Mouse (Mus musculus) NIH3T3 (cell line): ENCODE data around the gene Kctd7.

ENCODE experiments used
- DNase-seq: peaks from one replicate; pipeline ENCODE4 v3.0.0-alpha.2; 2012; ENCODE audit warnings: low read depth

The Kctd7 gene

DNA sequence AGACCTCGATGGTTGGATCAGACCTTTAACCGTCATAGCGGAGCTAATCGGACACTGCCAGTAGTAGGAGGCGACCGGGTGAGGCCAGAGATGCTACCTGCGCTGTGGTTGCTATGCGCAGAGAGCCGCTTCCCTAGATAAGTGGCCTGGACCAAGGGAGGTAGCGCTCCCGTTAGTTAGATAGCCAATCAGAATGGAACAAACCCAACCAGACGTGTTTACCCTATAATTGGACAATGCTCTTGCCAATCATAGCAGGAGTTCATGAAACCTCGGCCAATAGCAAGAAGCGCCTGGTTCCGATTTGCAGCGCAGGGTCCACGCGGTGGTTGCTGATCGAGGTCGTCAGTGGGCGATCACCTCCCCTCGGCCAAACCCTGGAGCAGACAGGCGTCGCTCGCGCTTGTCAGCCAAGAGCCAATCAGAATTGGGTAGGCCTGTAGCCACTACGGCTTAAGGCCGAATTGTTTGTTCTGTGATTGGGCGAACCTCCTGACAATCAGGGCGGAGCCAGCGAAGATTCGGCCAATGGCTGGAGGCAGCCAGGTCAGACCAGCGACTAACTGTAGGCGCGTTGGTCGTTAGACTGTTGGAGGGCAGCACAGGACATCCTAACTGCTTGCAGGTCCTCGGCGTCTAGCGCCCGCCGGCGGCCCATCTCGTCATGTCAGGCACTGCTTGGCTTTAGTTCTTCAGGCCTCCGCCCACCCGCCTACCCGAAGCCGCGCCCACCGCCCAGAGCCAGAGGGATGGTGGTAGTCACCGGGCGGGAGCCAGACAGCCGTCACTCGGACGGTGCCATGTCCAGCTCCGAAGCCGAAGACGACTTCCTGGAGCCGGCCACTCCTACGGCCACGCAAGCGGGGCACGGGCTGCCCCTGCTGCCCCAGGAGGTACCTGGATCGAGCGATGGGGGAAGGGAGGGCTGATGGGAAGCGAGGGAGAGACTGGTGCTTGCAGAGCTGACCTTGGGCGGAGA is at the start of gene Kctd7:
TSS of gene Kctd7 (plus strand) at position 528 of the 979 bp plus-strand sequence.
- DNase-seq: peak; percentile 95

DNA sequence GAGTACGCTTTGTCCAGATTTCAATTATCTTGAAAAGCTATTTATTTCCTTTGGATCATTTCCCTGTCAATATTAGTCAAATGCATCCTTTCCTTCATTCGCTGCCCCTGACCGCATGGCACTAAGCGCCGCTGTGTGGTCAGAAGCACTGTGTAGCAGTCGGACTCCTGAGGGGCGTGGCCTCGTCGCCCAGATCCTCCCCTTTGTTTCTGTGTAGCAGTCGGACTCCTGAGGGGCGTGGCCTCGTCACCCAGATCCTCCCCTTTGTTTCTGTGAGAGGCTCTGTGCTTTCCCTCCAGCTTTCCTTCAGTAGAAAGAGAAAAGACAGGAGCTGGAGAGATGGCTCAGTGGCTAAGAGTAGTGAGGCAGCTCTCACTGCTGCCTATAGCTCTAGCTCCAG is 47.9 kb upstream of the Kctd7 start:
- no peak for DNase-seq

DNA sequence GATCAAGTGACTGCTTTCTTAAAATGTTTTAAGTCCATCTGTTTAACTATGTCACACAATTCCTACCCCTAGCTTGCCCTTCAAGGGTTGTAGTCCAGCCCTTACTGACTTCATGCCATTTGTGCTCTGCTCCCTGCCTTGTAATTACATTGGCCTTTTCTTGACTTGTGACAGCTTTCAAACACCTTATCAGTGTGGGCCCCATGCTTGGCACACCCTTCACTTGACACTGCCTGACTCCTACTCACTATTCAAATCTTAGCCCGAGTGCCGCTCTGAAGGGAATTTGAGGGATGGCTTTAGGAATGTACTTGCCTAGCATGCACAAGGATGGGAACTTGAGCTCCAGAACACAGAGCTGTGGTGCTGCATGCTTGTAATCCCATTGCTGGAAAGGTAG is 46.8 kb upstream of the Kctd7 start:
- no peak for DNase-seq

DNA sequence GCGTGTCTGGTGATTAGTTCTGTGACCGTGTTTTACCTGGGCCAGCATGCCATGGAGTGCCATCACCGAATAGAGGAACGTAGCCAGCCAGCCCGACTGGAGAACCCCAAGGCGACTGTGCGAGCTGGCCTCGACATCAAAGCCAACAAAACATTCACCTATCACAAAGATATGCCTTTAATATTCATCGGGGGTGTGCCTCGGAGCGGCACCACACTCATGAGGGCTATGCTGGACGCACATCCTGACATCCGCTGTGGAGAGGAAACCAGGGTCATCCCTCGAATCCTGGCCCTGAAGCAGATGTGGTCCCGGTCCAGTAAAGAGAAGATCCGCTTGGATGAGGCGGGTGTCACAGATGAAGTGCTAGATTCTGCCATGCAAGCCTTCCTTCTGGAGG is 42.9 kb upstream of the Kctd7 start:
- DNase-seq: no peak

DNA sequence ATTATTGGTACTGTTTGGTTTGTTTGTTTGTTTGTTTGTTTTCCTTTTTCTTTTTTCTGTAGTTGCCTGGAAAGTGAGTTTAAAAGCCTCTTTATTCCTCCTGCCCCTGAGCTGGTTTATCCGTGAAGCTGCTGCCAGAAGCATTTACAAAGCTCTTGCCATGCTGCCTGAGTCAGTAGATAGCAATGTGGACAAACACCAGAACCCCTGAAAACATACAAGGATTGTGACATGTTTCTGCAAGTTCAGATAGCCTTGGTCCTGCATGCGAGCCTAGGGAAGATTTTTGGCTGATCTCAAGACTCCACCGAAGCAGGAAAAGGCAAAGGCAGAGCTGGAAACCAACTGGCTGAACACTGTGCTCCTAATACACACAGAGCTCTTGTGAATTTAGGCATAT is 35.3 kb upstream of the Kctd7 start:
- peak; percentile 75 for DNase-seq

DNA sequence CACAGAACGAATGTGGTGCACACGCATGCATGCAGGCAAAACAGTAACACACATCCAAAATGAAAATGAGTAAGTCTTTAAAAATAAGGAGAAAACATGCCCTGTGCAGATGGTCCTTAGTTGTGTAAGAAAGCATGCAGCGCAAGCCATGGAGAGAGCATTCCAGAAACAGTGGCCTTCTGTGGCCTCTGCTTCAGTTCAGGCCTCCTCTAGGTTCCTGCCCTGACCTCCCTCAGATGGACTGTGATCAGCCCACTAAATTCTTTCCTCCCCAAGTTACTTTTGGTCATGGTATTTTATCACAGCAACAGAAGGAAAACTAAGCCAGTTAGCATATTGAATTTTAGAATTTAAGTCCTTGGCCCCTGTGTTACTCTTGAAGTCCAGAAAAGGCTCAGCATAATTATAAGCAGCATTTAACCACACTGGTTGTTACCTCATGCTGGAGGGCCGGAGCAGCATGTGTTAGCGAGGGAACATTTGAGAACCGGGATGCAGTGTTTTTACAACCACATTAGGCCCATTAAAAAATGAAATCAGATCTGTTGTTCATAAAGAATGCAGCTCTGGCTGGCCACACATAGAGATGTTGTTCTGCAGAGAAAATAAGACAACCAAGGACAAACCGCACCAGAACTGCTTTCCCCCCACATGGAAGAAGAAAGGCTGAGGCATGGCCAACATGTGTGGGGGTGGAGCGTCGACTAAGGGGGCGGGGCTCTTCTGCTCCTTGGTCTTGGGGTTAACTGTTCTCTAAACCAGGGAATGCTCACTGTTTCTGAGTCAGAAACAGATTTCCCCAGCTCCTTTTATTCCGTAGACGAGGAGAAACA is 33.8 kb upstream of the Kctd7 start:
- peak; percentile 55 for DNase-seq

DNA sequence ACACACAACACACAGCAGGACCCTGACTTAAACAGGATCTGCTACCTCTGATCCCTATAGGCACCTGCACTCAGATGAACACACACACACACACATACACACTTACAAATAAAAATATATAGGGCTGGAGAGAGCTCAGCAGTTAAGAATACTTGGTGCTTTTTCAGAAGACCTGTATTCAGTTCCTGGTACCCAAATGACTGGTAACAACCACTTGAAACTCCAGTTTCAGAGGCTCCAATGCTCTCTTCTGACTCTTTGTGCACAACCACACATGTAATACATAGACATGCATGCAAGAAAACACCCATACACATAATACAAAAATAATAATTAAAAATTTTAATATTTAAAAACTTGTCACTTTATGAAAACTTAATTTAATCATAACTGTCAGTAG is 32.0 kb upstream of the Kctd7 start:
- DNase-seq: no peak

DNA sequence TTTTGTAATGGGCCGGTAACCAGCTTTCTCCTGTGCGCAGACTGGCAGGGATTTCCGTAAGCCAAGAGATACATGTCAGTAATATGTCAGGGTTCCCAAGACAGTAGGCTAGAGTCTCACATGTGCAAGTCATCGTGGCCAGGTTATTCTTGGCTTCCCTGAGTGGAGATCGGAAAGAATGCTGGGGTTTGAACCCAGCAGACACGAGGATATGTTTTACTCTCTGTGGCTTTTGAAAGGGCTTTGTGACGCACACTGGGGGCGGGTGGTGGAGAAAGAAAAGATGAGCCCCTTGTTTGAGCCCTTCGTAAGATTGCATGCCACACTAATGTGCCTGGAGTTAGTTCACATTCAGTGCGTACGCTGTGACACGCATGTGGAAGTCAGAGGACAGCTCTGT is 28.5 kb upstream of the Kctd7 start:
- DNase-seq: peak; percentile 86

DNA sequence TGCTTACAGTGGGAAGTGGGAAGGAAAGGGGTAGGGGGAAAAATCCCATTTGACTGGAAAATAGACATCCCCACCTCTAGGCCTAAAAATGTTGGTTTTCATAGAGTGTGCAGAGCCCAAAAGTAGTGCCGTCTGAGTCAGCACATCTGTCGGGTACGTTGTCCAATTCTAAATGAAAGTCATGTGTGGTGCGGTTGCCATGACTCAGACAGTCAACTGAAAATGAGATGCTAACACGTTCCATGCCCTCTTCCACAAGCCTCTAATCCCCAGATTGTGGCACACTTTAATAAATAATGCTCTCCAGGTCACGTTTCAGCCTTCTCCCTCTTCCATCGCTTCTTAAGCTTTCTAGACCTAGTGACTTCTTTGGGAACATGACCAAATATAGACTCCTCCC is 27.8 kb upstream of the Kctd7 start:
- DNase-seq: peak; percentile 95

DNA sequence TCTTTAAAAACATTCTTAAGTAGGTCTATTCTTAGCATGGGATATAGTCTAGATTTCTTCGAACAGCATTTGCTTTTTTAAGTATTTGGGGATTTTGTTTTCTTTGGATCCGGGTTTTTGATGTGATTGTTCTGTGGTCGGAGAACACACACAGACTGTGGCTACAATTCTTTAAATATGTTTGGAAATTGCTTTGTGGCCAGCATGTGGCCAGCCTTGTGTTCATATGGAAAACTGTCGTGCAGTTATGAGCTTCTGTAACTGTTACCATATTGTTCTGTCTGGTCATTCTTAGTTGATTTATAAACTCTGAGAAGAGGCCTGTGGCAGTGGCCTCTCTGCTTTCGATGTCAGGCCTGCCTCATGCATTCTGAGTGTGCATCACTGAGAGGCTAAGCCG is 26.7 kb upstream of the Kctd7 start:
- DNase-seq: peak; percentile 44

DNA sequence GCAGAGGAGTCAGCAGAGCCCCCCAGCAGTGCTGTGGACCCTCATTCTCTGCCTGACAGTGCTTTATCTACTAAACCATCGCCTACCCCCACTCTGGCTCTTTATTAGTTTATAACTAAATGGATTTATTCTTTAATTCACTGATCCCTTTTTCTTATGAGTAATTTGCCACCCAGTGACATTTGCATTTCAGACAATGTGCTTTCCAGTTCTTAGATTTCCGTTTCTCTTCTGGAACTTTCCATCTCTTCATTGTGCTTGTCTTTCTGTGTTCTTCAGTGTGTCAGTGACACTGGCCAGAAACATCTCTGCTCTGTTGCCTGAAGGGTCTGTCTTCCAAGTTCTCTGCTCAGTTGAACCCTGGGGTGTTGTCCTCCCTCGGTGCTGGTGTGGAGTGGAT is 25.4 kb upstream of the Kctd7 start:
- no peak for DNase-seq

DNA sequence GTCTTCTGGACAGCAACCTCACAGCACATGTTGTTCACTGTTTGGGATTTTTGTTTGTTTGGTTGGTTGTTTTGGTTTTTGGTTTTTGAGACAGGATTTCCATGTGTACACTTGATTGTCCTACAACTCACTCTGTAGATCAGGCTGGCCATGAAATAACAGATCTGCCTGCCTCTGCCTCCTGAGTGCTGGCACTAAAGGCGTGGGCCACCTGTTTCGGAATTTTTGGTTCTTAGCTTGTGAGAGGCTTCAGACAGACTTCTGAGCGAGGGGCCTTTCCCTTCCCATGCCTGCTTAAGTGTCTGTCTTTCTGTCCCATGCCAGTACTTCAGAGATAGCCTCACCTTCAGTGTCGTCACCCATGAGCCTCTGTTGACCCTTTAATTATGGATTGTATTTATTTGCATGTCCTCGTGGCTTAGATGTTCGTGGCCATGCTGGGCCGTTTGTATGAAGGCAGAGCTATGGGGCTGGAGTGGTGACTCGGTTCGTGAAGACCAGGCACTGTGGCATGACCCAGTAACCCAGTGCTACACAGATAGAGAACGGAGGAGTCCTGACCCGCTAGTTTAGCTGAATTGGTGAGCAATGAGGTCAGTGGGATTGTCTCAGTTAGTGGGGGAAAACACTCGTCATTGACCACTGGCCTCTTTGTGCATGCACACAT is 24.5 kb upstream of the Kctd7 start:
- no peak for DNase-seq

DNA sequence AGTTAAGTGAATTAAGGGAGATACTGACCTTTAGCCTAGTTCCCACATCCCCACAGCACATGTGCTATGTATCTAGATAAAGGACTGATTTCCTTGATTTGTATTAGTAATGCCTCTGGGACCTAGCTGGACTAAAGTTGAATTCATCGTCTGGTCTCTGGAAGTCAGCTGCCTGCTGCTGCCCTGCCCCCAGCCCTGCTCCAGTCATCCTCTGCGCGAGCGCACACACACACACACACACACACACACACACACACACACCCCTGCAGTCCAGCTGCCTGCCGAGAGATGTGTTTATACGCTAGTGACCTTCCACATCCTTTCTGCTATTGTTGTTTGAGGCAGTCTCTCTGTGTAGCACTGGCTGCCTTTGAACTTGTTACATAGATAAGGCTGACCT is 23.8 kb upstream of the Kctd7 start:
- DNase-seq: peak; percentile 73

DNA sequence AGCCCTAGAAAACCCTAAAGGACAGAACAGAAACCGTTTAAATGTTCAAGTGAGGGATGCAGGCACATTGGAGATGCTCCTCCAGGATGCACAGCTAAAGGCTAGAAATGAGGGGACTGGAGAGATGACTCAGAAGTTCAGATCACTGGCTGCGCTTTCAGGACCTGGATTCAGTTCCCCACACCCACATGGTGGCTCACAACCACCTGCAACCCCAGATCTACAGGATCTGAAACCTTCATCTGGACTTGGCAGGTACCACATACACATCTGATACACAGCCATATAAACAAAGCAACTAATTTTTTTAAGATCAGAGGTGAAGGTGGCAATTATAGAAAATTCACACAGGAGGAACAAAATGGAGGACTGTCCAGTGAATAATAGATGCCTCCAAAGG is 22.3 kb upstream of the Kctd7 start:
- DNase-seq: no peak

DNA sequence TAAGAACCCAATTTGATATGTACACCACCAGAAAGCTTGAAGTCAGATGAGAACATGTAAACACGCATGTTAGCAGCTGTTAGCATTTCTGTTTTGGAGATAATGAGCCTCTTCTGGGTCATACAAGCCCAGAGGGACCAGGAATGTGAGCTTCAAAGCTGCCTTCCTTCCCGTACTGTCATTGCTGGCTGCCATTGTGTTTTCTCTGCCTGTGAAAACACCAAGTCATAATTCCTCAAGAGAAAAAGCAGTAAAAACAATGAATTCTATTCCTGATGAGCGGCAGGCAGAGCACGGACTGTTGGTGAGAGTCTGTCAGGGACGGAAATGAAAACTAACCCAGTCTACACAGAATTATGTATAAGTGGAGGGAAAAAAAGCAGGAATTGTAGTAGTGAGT is 20.4 kb upstream of the Kctd7 start:
- no peak for DNase-seq

DNA sequence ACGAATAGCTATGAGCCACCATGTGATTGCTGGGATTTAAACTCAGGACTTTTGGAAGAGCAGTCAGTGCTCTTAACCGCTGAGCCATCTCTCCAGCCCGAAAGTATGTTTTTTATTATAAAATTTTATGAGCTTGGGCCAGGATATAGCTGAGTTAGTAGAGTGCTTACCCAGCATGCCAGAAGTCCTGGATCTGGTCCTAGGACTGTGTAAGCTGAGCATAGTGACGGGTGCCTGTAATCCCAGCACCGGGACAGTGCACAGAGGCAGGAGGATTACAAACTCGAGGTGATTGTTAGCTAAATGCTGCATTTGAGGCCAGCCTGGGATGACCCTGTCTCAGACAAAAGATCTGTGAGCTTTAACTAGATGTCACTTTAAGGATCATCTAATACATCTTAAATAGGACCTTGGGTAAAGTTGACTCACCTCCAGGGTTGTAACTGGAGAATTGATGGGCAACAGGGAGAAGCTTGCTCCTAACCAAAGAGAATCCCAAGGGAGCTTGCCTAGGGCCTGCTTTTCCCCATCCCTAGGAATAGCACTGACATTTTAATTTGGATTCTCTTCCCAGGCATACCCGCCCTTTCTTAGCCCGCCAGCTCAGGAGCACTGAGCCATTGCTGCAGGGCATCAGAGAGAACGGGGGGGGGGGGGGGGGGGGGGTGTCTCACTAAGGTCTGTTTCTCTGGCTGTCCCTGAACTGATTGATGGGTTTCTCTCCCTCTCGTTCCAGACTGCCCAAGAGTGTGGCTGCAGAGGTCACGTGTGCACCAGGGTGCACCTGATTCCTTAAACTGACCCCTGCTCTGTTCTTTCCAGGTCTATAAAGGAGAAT is 15.8 kb upstream of the Kctd7 start:
- DNase-seq: peak; percentile 74

DNA sequence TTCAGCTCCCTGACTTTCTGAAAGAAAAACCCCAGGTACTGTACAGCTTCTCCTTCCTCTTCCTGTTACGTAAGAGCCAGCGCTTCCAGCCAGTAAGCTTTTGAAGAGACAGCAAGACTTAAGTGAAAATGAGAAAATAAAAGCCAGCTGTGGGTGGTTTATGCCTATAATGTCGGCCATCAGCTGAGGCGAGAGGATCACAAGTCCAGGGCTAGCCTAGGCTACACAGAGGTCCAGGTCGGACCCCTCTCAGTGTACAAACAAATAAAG is 15.2 kb upstream of the Kctd7 start:
- peak; percentile 50 for DNase-seq

DNA sequence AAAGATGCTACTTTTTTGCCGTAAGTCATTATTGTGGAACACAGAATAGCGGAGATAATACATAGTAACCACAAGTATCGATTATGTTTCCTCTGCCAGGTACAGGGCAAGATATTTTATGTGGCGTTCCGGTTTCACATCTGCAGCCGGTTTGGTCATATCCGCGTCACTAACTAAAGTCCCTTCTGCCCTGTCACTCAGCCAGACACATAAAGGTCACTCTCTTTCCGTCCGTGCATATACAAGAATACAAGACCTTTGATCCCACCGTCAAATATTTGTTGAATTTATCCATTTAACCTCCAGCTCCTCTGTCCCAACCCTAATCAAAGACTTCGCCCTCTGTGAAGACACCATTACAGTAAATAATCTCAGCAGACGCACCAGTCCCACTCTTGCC is 8.1 kb upstream of the Kctd7 start:
- no peak for DNase-seq

DNA sequence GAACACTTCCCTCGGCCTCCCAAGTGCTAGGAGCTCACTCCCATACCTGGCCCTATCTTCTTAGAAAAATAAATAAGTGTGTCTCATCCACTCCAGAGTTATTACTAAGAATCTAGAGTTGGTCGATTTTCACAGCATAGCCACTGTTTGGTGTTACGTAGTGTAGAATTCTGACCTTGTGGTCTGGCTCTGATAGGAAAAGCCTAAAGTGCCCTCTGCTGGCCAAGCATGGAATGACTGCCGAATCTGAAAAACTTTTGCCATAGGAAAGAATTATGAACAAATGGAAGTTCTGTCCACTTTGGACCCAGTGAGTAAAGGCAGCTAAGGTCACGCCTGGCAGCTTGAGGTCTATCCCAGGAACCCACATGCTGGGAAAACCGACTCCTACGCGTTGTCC is 5.3 kb upstream of the Kctd7 start:
- DNase-seq: peak; percentile 94

DNA sequence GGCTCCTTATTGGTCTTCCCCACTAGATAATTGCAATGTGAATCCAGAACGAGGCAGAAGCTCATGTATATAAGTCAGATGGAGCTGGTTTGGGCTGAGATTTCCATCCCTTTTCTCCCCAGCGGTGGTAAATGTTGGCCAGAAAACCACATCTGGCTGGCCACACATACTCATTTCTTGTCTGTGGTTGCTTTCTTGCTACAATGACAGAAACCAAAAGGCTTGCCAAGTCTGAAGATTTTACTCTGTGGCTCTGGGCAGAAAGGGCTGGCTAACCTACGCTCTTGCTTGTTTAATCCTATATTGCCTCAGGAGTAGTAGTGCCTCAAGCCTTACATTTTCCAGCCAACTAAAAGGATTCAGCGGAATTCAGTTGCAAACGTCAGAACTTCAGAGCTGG is 3.5 kb upstream of the Kctd7 start:
- DNase-seq: peak; percentile 76

DNA sequence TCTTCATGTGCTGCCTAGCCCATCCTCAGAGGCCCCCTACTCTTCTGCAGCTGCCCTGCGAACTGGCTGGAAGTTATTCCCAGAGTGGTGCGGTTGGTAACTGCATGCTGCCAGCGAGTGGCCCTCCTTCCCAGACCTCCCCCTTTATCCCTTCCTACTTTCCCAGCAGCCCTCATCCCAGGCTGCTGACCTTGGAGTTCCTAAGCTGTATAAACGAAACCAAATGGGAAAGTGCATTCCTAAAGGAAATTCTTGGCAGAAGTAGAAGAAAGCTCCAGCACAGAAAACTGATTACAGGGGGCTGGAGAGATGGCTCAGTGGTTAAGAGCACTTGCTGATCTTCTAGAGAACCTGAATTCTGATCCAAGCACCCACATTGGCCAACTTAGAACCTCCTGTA is 2.6 kb upstream of the Kctd7 start:
- DNase-seq: peak; percentile 90

DNA sequence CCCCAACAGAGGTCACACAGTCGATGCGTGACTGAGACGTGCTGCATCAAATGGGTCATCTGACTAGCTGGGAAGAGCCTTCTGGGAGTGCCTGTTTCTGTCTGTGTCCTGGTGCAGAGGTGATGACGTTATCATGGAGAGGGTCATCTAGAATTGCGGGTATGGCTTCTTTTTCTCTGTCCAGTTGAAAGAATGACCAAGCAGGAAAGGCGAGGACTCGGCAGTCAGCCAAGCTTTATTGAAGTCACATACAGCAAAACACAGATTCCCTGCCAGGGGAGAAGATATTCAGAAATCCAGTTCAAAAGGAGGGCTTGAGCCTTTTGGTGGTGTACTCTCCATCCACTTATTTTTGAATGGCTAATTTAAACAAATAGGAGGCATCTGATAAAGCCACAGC is 1.6 kb upstream of the Kctd7 start:
- DNase-seq: no peak
